In the genomic region with DNA sequence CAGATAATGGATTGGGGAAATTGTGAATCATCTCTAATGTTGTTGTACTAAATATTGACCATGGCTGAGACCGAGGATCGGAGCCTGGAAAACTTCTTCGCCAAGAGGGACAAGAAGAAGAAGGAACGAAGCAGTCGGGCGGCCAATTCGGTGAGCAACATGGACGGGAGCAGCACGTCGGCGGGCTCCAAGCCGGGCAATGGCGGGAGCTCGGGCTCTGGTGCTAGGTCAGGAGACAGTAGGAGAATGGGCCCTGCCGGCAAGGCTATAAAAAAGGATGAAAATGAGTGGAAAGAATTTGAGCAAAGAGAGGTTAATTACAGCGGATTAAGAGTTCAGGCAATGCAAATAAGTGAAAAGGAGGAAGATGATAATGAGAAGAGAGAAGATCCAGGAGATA, we compare ENCODE assay signal across 3 mouse cellular contexts. TPM values are rescaled to one million over a fixed set of nuclear protein-coding genes. Genes with fewer than 3 reads are reported as not detected.
"Had no signal": no experiment of that assay in that cellular context is flagged by ENCODE, and none has a peak within 500 bp of the region (broad histone marks: within the 10 kb centered on the region; RNA-seq: fewer than 3 reads in every experiment).

No protein-coding gene starts in this region.

RNA-seq across cellular contexts. Expression of a gene that starts 55.0 kb away (rescaled TPM):
- total RNA-seq: forebrain, postnatal 0 days; gastrocnemius, adult 18-20 months; gastrocnemius, adult 8-10 months had no signal
